Mouse (Mus musculus) kidney, postnatal 4 days (tissue): ENCODE measurements around the gene Adamts1.

Experiments
- DNase-seq, 2 experiments: peaks; one replicate each; pipeline ENCODE4 v3.0.0; 2021; ENCODE audit warnings: mixed read lengths in 2 of 2

The Adamts1 gene

DNA sequence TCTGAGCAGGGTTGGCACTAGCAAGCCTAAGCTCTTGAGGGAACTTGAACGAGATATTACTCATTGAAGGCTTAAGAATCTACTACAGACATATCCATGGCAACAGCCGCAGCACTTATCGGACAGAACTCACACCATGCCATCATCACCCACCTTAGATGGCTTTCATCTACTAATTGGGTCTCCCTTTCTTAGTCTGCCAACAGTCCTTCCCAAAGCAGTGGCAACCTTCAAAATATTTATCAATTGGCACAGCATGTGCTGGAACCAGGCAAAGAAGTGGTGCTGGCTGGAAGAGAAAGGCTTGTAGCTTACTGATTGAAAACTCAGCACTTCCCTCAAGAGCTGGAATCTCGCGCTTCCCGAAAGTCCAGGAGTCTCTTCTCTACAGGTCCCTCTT is 37.7 kb downstream of the Adamts1 start:
- no peak for DNase-seq

DNA sequence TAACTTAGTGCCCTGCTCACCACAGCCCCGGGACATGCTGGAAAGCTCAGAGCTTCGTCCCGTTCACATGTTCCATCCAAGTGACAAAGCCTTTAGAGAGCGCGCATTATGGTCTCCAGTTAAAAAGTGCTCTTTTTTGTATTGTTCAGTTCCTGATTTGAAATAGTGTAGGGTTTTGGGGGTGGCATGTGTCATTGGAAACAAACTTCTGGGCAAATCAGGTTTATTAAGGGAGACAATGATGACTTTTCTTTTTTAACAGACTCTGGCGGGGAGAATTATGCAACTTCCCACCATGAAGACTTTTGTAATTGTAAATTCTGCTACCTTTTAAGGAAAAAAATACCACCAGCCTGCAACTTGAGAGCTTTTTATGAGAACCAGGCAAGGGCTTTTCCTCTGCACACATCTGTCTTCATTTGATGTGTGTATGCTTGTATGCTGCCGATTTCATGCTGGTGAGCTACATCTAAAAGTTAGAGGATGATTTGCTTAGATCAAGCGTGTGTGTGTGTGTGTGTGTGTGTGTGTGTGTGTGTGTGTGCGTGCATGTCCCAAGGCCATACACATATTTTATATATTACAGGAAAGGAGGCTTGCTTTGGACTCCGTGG is 40.8 kb downstream of the Adamts1 start:
- no peak for DNase-seq

DNA sequence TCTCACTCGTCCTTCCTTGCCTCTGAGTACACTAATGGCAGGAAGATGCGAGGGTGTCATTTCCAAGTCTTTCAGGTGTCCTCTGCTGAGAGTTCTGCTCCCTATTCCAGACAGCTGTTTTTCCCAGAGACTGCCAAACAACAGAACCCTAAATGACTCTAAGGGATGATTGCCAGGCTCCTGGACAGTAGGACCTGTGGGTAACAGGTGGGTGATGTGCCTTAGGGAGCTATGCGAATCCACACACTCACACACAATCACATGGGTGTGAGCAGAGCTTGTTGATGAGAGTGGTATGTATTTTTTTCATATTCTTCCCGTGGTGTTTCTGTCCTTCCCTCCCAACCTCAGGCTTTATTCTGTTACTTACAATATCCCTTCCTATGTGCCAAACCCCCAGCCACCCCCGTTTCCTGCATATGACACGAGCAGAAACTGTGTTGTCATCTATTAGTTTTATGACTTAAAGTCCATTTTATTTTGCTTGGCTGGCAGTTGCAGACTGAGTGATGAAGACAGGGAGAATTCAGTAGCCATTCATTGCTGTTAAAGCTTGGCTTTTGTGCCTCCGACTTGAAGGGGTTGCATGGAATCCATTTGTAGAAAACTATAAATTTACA is 41.8 kb downstream of the Adamts1 start:
- peak; percentile 48 to 66 for DNase-seq

DNA sequence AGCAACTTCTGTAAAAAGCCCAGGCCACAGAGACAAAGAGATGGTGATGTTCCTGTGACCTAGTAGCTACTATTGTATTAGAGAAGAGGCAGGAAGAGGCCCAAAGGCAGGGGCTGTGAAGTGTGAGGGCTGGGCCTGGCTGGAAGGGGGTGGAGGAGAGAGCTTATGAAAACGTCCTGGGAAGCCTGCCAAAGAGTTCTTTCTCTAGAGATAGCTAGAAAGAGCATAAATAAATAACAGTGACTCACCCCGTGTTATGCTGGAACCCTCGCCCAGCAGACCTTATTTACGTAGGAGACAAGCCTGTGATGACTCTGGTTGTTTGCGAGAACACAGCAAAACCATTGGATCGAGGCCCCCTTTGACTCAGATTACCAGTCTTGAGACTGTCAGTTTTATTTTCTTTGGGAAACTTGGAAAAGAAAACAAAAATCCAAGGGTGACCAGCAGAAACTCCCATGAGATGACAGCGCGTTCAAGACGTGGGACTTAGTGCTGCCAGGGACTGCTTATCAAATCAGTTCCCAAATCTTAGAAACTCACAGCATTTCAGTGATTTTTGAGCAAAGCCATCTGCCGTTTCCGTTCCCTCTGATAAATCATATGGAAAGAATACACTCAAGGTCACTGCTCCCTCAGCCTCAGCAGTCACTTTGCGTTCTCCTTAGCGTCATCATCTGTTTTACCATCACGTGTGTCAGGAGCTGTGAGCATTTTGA is 46.7 kb downstream of the Adamts1 start:
- DNase-seq, result peak; percentile 62 to 76

DNA sequence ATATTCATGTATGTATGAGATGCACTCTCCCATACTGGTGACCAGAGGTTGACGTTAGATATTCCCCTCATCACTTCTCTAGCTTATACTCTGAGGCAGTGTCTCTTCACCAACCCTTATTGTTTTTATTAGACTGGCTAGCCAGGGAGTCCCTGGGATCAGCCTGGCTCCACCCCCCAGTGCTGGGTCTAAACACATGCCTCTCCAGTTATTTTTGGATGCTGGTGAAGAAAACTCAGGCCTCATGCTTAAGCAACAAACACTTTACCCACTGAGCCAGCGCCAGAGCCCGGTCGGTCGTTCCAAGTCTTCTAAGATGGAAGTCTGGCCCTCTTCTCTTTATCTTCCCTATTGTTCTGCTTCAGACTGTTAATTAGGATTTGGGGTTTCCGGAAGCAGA is 53.6 kb downstream of the Adamts1 start:
- DNase-seq, result no peak

DNA sequence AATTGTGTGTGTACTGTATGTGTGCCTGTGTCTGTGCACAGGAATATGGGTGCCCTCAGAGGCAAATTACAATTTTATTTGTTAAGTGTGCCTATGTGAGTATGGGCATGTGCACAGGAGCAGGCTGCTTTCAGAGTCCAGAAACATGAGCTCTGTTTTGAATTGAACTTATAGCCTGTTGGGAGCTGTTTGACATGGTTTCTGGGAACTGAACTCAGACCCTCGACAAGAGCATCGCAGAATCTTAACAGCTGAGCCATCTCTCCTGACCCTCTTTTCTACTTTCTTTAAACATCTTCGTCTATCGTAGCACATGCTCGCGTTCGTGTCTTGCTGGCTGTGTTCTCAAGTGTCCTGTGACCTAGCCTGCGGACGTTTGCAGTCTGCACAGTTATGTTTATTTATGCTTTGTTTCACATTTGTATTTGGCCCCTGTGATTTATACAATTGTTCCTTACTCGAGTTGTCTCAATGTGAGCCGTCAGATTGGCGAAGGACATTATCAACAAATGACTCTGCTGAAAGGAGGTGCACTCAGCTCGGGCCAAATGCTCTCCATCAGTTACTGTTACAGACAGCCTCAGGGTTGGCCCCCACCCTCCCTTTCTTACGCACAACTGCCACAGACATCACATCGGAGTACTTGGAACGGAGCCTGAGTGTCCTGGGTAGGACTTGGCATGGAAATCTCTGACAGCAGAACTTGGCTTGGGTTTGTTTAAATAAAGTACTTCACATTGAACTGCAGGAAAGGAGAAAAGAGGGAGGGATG is 55.1 kb downstream of the Adamts1 start:
- peak; percentile 51 to 65 for DNase-seq

DNA sequence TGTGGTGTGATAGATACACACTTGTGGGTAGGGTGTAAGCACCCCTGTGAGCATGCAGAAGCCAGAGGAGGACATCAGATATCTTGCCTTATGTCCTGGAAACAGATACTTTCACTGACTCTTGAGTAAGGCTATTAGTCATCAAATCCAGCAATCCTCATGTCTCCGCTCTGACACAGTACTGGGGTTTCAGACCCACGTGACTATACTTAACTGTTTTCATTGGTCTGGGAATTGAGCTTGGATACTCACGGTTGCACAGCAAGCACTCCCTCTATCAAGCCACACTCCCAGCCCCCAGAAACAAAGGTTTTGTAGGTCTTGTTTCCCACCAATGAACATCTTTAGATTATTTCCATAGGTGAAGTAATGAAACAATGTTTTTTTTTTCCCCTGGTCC is 56.5 kb downstream of the Adamts1 start:
- no peak for DNase-seq
